Mouse (Mus musculus): Measurements from ENCODE around the gene Cnr2.
"Not testable (repeated sequence)": the region's sequence is repeated elsewhere in the genome, so short reads cannot be mapped to it uniquely, and the experiment has no call there.

Cnr2 gene

GRCm38 (mm10) chr4:135935502-135935901 is 40.3 kb downstream of the Cnr2 start:
- DNase-seq (ENCODE audit: low spot score) = no peak

- no peak for DNase-seq (ENCODE audit: low spot score)
Measured at GRCm38 (mm10) chr4:135938858-135939257, 43.7 kb downstream of the Cnr2 start.

GRCm38 (mm10) chr4:135941026-135941425 is 45.8 kb downstream of the Cnr2 start:
- not testable (repeated sequence) for DNase-seq (ENCODE audit: low spot score)

DNA sequence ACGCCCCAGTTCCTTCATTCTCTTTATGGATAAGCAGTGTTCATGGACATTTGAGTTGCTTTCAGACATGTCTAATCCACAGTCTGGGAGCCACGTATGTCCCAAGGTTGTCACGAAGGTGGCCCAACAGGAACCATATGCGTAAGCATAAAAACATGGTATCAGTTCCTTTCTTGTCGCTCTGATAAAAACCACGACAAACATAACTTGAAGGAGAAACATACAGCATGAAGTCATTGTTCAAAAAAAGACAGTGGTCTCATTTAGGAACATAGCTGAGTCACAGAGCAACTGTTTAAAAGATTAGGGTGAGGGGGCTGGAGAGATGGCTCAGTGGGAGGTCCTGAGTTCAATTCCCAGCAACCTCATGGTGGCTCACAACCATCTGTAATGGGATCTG is 47.0 kb downstream of the Cnr2 start:
- no peak for DNase-seq (ENCODE audit: low spot score)

GRCm38 (mm10) chr4:135943389-135943788 is 48.2 kb downstream of the Cnr2 start:
- DNase-seq (ENCODE audit: low spot score) = no peak

GRCm38 (mm10) chr4:135945706-135946105 is 50.5 kb downstream of the Cnr2 start:
- DNase-seq (ENCODE audit: low spot score) = no peak

DNA sequence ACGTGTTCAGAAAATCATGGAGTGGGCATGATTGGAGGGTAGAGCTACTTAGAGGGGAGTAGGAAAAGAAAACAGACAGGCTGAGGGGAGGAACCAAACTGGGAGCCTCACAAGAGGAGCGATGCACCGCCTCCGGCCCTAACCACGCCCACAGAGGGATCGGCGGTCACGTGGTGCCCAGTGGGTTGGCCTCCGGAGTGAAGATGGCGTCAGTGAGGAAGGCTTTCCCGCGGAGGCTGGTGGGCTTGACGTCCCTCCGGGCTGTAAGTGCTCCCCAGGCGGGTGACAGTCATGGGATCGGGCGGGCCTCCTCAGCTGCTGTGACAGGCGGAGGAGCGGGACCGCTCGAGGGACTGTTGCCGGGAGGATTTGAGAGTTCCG is 51.1 kb downstream of the Cnr2 start, which contains the start of gene Hmgcl:
Gene Hmgcl, plus strand, starts transcription at position 171 of the 381 bp plus-strand sequence.
- peak; percentile 91 for DNase-seq (ENCODE audit: low spot score)

DNA sequence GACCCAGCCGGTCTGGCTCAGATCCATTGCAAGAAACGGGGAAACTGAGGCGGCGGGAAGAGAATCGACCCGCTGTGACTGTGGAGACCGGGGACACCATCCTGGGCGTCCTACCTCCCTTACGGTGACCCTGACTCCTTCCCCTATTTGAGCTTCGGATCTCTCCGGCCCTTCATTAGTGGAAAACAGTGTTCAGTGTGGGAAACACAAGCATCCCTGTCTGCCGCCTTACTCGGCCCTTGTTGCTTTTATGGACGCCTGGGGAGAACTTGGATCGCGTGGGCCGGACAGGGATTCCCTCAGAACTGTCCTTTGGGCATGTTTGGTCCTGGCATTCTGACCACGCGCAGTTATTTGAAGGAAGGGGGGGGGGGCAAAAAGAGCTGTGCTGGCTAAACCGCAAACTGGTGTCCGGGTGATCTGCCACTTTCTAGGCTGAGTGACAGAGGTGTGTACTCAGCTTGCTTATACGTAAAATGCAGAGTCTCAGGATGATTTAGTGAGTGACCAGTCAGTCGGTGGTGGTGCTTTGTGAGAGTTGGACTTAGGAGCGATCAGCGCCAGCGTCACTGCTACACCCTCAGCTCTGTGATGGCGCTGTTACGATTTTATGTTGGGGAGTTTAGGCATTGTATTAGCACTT is 51.6 kb downstream of the Cnr2 start:
- no peak for DNase-seq (ENCODE audit: low spot score)

DNA sequence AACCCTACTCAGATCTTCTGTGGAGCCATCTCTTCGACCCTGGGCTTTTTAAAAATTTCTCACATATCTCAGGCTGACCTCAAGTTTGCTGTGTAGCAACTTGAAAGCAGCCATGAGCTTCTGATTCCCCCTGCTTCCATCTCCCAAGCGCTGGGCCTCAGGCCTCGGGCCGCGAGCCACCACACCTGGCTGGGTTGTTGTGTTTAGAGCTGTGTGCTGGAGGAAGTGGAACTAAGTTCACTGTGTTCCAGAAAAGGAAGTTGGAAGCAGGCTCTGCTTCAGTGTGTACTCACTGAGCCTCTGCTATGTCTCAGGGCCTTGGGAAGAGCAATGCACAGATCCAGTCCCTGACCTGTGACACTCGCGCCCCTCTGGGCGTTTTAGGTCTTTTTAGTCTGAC is 52.9 kb downstream of the Cnr2 start:
- no peak for DNase-seq (ENCODE audit: low spot score)

- DNase-seq (ENCODE audit: low spot score) = no peak
Measured at GRCm38 (mm10) chr4:135949475-135949874, 54.3 kb downstream of the Cnr2 start.

GRCm38 (mm10) chr4:135949911-135950310 is 54.7 kb downstream of the Cnr2 start:
- DNase-seq (ENCODE audit: low spot score) = no peak

DNA sequence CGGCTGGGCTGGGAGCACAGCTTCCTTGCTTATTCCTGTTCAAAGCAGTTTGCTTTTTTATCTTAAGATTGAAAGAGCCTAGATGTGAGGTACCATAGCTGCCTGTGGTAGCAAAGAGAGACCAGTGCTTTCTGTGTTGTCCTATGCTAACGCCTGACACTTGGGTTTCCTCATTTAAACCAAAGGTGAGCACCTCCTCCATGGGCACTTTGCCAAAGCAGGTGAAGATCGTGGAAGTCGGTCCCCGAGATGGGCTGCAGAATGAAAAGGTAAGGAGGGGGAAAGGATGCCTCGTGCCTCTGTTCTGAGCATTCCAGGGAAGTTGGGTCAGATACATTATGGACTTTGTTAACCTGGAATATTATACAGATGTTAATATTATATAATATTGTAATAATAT is 55.2 kb downstream of the Cnr2 start:
- DNase-seq (ENCODE audit: low spot score) = no peak

GRCm38 (mm10) chr4:135951505-135951904 is 56.3 kb downstream of the Cnr2 start:
- DNase-seq (ENCODE audit: low spot score) = no peak

GRCm38 (mm10) chr4:135953179-135953578 is 58.0 kb downstream of the Cnr2 start:
- DNase-seq (ENCODE audit: low spot score) = no peak

- DNase-seq (ENCODE audit: low spot score) = peak; percentile 80
Measured at GRCm38 (mm10) chr4:135954241-135954640, 59.0 kb downstream of the Cnr2 start.

DNA sequence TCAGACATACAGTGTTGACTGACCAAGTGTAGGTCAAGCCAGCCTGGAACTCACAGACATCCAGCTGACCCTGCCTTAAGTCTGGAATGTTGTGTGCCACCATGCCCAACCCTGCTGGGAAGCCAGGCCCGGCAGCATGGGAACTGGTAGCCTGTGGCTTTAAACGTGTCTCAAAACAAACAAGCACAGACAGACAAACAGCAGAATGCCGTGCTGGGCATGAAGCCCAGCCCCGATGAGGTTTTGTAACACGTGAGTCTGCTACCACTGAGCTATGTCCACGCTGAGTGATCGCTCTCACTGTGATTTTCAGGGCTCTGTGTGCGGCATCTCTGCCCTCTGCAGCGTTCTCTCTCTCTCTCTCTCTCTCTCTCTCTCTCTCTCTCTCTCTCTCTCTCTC is 60.7 kb downstream of the Cnr2 start:
- DNase-seq (ENCODE audit: low spot score) = no peak

DNA sequence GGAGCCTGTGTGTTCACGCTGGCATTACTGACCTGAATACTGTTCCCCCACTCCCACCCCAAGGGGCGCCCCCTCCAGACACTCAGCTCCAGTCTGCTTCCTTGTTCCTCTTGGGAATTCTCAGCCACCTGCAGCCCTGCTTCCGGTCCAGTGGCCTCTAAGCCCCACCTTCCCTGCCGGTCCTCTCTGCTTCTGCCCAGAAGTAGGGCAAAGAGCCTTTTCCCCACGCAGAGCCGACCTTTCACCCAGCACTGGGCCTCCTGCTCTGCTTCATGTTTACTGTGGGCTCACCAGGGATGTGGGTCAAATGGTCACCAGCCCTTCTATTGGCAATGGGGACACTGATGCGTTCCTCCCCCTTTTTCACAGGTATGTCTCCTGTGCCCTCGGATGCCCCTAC is 63.2 kb downstream of the Cnr2 start:
- DNase-seq (ENCODE audit: low spot score) = no peak

GRCm38 (mm10) chr4:135960717-135961116 is 65.5 kb downstream of the Cnr2 start:
- DNase-seq (ENCODE audit: low spot score) = peak; percentile 86

DNA sequence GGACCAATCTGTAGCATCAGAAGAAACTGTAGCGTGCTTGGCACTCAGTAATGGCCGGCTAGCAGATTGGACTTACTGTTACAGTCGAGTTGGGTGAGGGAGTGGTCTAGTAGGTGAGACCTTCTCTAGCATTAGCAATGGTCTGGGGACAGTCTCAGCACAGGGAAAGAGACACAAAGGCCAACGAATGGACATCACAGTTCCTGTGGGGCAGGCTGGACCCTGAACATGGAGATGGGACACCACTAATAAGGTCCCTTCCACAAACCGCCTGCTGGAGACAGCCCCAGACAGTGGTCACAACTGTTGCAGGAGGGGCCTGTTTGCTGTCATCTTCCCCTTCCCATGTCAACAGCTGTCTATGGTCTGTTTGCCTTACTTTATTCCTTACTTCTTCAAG is 66.5 kb downstream of the Cnr2 start:
- DNase-seq (ENCODE audit: low spot score) = no peak

GRCm38 (mm10) chr4:135962198-135962597 is 67.0 kb downstream of the Cnr2 start:
- no peak for DNase-seq (ENCODE audit: low spot score)

DNA sequence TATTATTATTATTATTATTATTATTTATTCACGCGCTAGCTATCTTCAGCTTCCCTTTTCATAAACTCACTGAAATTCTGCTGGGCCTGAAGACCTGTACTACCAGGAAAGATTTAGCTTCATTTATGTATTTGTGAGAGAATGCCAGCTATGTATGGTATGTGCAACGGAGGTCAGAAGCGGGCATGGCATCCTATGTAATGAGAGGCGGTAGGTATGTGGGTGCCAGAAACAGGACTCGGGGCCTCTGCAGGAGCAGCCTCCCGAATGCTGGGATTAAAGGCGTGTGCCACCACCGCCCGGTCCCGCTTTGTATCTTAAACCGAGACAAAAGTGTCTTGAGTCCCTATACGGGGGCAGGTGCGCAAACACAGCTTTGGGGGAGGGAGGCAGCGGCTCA is 67.8 kb downstream of the Cnr2 start:
- DNase-seq (ENCODE audit: low spot score) = no peak

- DNase-seq (ENCODE audit: low spot score) = peak; percentile 96
Measured at GRCm38 (mm10) chr4:135963457-135964193, 68.4 kb downstream of the Cnr2 start, which contains the start of gene Gale. Gale (plus strand) TSS chr4:135963727.

- no peak for DNase-seq (ENCODE audit: low spot score)
Measured at GRCm38 (mm10) chr4:135964426-135964825, 69.2 kb downstream of the Cnr2 start.

GRCm38 (mm10) chr4:135965113-135965512 is 69.9 kb downstream of the Cnr2 start:
- DNase-seq (ENCODE audit: low spot score) = no peak
